Mouse (Mus musculus) ES-CJ7 (cell line): ENCODE results near the gene Wrap73.

Experiments
- DNase-seq: peaks from one replicate; pipeline ENCODE4 v3.0.0; 2011; ENCODE audit warnings: low read depth, low spot score

The Wrap73 gene

GRCm38 (mm10) chr4:154140182-154140212 lies 2.2 kb upstream of the Wrap73 start, which contains the start of gene Trp73:
Trp73 (minus strand) TSS chr4:154140208.
- DNase-seq: no peak

- DNase-seq: no peak
Measured at GRCm38 (mm10) chr4:154140213-154141008, 1.8 kb upstream of the Wrap73 start.

- DNase-seq: no peak
Measured at GRCm38 (mm10) chr4:154141009-154141867, 934 bp upstream of the Wrap73 start.

- no peak for DNase-seq
Measured at GRCm38 (mm10) chr4:154144712-154145111, 2.5 kb downstream of the Wrap73 start.

- DNase-seq: no peak
Measured at GRCm38 (mm10) chr4:154146342-154146741, 4.2 kb downstream of the Wrap73 start.

GRCm38 (mm10) chr4:154154104-154154503 lies 11.9 kb downstream of the Wrap73 start:
- no peak for DNase-seq

- DNase-seq: no peak
Measured at GRCm38 (mm10) chr4:154156050-154156449, 13.9 kb downstream of the Wrap73 start.

- no peak for DNase-seq
Measured at GRCm38 (mm10) chr4:154157970-154158662, 15.9 kb downstream of the Wrap73 start.

- peak; percentile 86 for DNase-seq
Measured at GRCm38 (mm10) chr4:154159002-154159401, 16.8 kb downstream of the Wrap73 start.

GRCm38 (mm10) chr4:154159961-154160537 lies 17.9 kb downstream of the Wrap73 start:
- DNase-seq: no peak

- DNase-seq: peak; percentile 97
Measured at GRCm38 (mm10) chr4:154160538-154161390, 18.6 kb downstream of the Wrap73 start, which contains the start of gene Tprgl. Tprgl (minus strand) TSS chr4:154160666.

- peak; percentile 74 for DNase-seq
Measured at GRCm38 (mm10) chr4:154163296-154163695, 21.1 kb downstream of the Wrap73 start.

- peak; percentile 69 for DNase-seq
Measured at GRCm38 (mm10) chr4:154167053-154167452, 24.9 kb downstream of the Wrap73 start.

GRCm38 (mm10) chr4:154170021-154170420 lies 27.8 kb downstream of the Wrap73 start:
- no peak for DNase-seq

- DNase-seq: peak; percentile 84
Measured at GRCm38 (mm10) chr4:154170506-154171150, 28.5 kb downstream of the Wrap73 start, which contains the start of gene Megf6. Megf6 (plus strand) TSS chr4:154170730.

GRCm38 (mm10) chr4:154171151-154171930 lies 29.2 kb downstream of the Wrap73 start:
- no peak for DNase-seq

- DNase-seq: no peak
Measured at GRCm38 (mm10) chr4:154171931-154172604, 29.9 kb downstream of the Wrap73 start.

GRCm38 (mm10) chr4:154177257-154177656 lies 35.1 kb downstream of the Wrap73 start:
- no peak for DNase-seq

- no peak for DNase-seq
Measured at GRCm38 (mm10) chr4:154181001-154181400, 38.8 kb downstream of the Wrap73 start.
